Mouse (Mus musculus): ENCODE measurements around the gene Nelfe. TPM values are rescaled to one million over a fixed set of nuclear protein-coding genes. Genes with fewer than 3 reads are reported as not detected.

The Nelfe gene
- total RNA-seq, 1 experiment from 2014 or later: 36.0 TPM

Other genes starting within 250 kb of the Nelfe start
- 15.9 and 17.6 TPM in 2 replicates for gene Rnf5, start 246.7 kb upstream of the Nelfe start, total RNA-seq (2017)
- gene Agpat1, start 246.1 kb upstream of the Nelfe start, total RNA-seq (2017): 27.5 and 32.9 TPM in 2 replicates
- gene Egfl8, start 234.4 kb upstream of the Nelfe start, total RNA-seq (2017): 1.7 and 4.2 TPM in 2 replicates
- gene Ppt2, start 221.9 kb upstream of the Nelfe start, total RNA-seq (2017): 17.2 and 18.7 TPM in 2 replicates
- gene Prrt1, start 220.9 kb upstream of the Nelfe start, total RNA-seq (2017): 0.25 TPM in 1 of 2 replicates, not detected in the other
- gene Fkbpl, start 205.6 kb upstream of the Nelfe start, total RNA-seq (2017): 15.2 and 17.2 TPM in 2 replicates
- gene Atf6b, start 203.2 kb upstream of the Nelfe start, total RNA-seq (2017): 26.9 and 27.4 TPM in 2 replicates
- not detected in 2 replicates for gene Tnxb, start 179.9 kb upstream of the Nelfe start, total RNA-seq (2017)
- gene C4b, start 106.5 kb upstream of the Nelfe start, total RNA-seq (2017): 0.12 and 0.23 TPM in 2 replicates
- not detected in 2 replicates for gene Cyp21a1, start 45.8 kb upstream of the Nelfe start, total RNA-seq (2017)
- 23.5 and 39.9 TPM in 2 replicates for gene Stk19, start 13.4 kb upstream of the Nelfe start, total RNA-seq (2017)
- gene Dxo, start 13.4 kb upstream of the Nelfe start, total RNA-seq (2017): 36.1 and 45.8 TPM in 2 replicates
- 79.7 and 92.2 TPM in 2 replicates for gene Skiv2l, start 181 bp upstream of the Nelfe start, total RNA-seq (2017)
- gene Cfb, start 12.1 kb downstream of the Nelfe start, total RNA-seq (2017): 0.58 and 0.98 TPM in 2 replicates
- gene Zbtb12, start 29.1 kb downstream of the Nelfe start, total RNA-seq (2017): 2.8 and 3.8 TPM in 2 replicates
- gene Gm20547, start 31.7 kb downstream of the Nelfe start, total RNA-seq (2017): not detected in 2 replicates
- gene C2, start 47.9 kb downstream of the Nelfe start, total RNA-seq (2017): not detected in 2 replicates
- gene Ehmt2, start 48.1 kb downstream of the Nelfe start, total RNA-seq (2017): 87.4 and 99.7 TPM in 2 replicates
- 0.98 and 1.4 TPM in 2 replicates for gene Slc44a4, start 64.1 kb downstream of the Nelfe start, total RNA-seq (2017)
- gene Neu1, start 80.9 kb downstream of the Nelfe start, total RNA-seq (2017): 66.7 and 66.9 TPM in 2 replicates
- 5.9 and 8.0 TPM in 2 replicates for gene Hspa1b, start 108.8 kb downstream of the Nelfe start, total RNA-seq (2017)
- not detected in 2 replicates for gene Gm20481, start 119.5 kb downstream of the Nelfe start, total RNA-seq (2017)
- 5.6 and 6.4 TPM in 2 replicates for gene Hspa1a, start 121.8 kb downstream of the Nelfe start, total RNA-seq (2017)
- not detected in 2 replicates for gene Hspa1l, start 122.3 kb downstream of the Nelfe start, total RNA-seq (2017)
- 10.1 and 11.4 TPM in 2 replicates for gene Lsm2, start 131.5 kb downstream of the Nelfe start, total RNA-seq (2017)
- 243 and 266 TPM in 2 replicates for gene Vars, start 150.6 kb downstream of the Nelfe start, total RNA-seq (2017)
- gene Vwa7, start 166.2 kb downstream of the Nelfe start, total RNA-seq (2017): 0.61 and 1.2 TPM in 2 replicates
- gene Sapcd1, start 177.6 kb downstream of the Nelfe start, total RNA-seq (2017): 2.0 and 2.6 TPM in 2 replicates
- 4.7 and 7.0 TPM in 2 replicates for gene Msh5, start 196.4 kb downstream of the Nelfe start, total RNA-seq (2017)
- 394 and 439 TPM in 2 replicates for gene Clic1, start 199.6 kb downstream of the Nelfe start, total RNA-seq (2017)
- gene Ddah2, start 208.6 kb downstream of the Nelfe start, total RNA-seq (2017): 4.5 and 8.1 TPM in 2 replicates
- gene Ly6g6c, start 215.0 kb downstream of the Nelfe start, total RNA-seq (2017): 0.49 TPM in 1 of 2 replicates, not detected in the other
- 1.5 and 2.1 TPM in 2 replicates for gene Mpig6b, start 215.8 kb downstream of the Nelfe start, total RNA-seq (2017)
- not detected in 2 replicates for gene Ly6g6e, start 226.5 kb downstream of the Nelfe start, total RNA-seq (2017)
- gene Ly6g6d, start 227.7 kb downstream of the Nelfe start, total RNA-seq (2017): not detected in 2 replicates
- gene Ly6g6f, start 235.2 kb downstream of the Nelfe start, total RNA-seq (2017): 0.49 TPM in 1 of 2 replicates, not detected in the other
- gene Abhd16a, start 238.9 kb downstream of the Nelfe start, total RNA-seq (2017): 33.2 and 43.8 TPM in 2 replicates